Mouse (Mus musculus) intestine, embryonic 16.5 days (tissue): ENCODE measurements around the gene Zic5. TPM values are rescaled to one million over a fixed set of nuclear protein-coding genes. Genes with fewer than 3 reads are reported as not detected.

ENCODE experiments used
- ATAC-seq: fragments of 200-750 bp; cut with Nextera tagmentation; 2 replicates; pipeline ENCODE4 v1.8.0; 2017; ENCODE audit warnings: moderate TSS enrichment, moderate library complexity
- H3K27ac ChIP-seq: fragments of 300-500 bp; sonication (generic); 2 replicates; pipeline ENCODE4 v1.5.1; 2014; ENCODE audit warnings: mild to moderate bottlenecking, low read length
- H3K27me3 ChIP-seq: fragments of 300-500 bp; sonication (generic); replicated peaks from 2 replicates; pipeline ENCODE4 v1.6.1; 2014; ENCODE audit warnings: low read length, control low read depth, mixed read lengths; ENCODE audit not compliant: control insufficient read depth, insufficient read depth
- H3K36me3 ChIP-seq: fragments of 300-500 bp; sonication (generic); 2 replicates; pipeline ENCODE4 v1.6.1; 2014; ENCODE audit warnings: low read length, control low read depth; ENCODE audit not compliant: control insufficient read depth, insufficient read depth
- H3K4me1 ChIP-seq: fragments of 300-500 bp; sonication (generic); 2 replicates; pipeline ENCODE4 v1.6.1; 2014; ENCODE audit warnings: low read length, control low read depth, mixed read lengths; ENCODE audit not compliant: control insufficient read depth, insufficient read depth
- H3K4me2 ChIP-seq: fragments of 300-500 bp; sonication (generic); 2 replicates; pipeline ENCODE4 v1.6.1; 2014; ENCODE audit warnings: low read depth, low read length, control low read depth
- H3K4me3 ChIP-seq: fragments of 300-500 bp; sonication (generic); 2 replicates; pipeline ENCODE4 v1.5.1; 2014; ENCODE audit warnings: mild to moderate bottlenecking, low read length
- H3K9ac ChIP-seq: fragments of 300-500 bp; sonication (generic); 2 replicates; pipeline ENCODE4 v1.6.1; 2014; ENCODE audit warnings: low read depth, low read length
- H3K9me3 ChIP-seq: fragments of 300-500 bp; sonication (generic); 2 replicates; pipeline ENCODE4 v1.6.1; 2016; ENCODE audit warnings: low read length, control low read depth; ENCODE audit not compliant: control insufficient read depth
- WGBS: fragments of 180-500 bp; shearing (Covaris S2); extraction: QIAGEN DNeasy Blood & Tissue Kit; methylation state at CpG from one replicate; pipeline ENCODE4 v1.1.7; 2014; 5-methylcytosine and 5-hydroxymethylcytosine counted together
- polyA plus RNA-seq: library from polyadenylated mRNA; unstranded; fragments of >200 nt; fragmentation: Nextera tagmentation; extraction: Ambion mirVana; gene quantifications from 2 replicates; pipeline ENCODE4 v1.2.1, GENCODE M21; 2015

Gene Zic5
- polyA plus RNA-seq, 1 experiment from 2014 or later = not detected

DNA sequence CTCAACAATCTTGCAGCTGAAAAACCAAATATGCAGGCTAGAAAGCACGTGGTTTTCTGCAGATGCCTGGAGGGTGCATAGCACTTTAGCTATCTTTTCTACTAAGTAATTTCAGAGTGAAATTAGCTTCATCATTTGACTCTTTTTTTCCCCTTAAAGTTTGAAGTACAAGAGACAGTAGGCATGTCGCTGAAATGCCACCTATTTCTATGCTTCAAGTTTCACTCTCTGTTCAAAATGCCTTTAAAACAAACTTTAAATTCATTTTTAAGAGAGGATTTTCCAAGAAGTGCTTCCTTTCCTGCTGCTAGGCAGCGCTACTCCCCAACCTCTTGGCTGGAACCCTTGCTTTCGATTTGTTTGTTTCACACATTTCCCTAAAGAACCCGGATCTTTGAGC, 23.6 kb upstream of the Zic5 start:
- Histone ChIP-seq H3K4me2 (no peak overlapping the region), H3K4me3 (no peak overlapping the region), H3K9ac (no peak overlapping the region), H3K36me3 (no peaks in the 10 kb centered on the region), H3K9me3 (no peaks in the 10 kb centered on the region), H3K4me1 (no peaks in the 10 kb centered on the region), H3K27me3 (peaks cover 45% of the 10 kb centered on the region), H3K27ac (no peak overlapping the region)
- ATAC-seq = no peak
- 1% methylated on average over 5 of the region's 5 CpGs for WGBS

DNA sequence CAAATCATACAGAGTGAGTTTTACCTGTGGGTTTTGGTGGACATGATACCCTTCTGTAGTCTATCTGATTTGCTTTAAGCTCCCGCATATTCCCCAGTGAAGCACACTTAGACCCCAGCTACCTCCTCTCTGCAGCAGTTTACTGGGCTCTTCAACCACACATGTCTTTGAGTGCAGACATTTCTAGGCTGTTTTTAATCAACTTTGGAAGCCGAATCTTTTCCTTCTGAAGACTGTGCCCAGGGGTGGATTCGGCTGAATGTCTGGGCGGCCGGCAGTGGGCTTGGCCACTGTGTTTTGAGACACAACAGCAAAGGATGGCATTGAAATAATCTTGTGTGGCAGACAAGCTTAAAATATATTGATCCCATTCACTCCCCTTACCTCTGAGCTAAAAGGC, 21.9 kb upstream of the Zic5 start:
- WGBS = 7% methylated on average over 5 of the region's 5 CpGs
- Histone ChIP-seq H3K36me3 (no peaks in the 10 kb centered on the region), H3K4me1 (no peaks in the 10 kb centered on the region), H3K4me3 (no peak overlapping the region), H3K27ac (no peak overlapping the region), H3K9me3 (no peaks in the 10 kb centered on the region), H3K4me2 (no peak overlapping the region), H3K27me3 (peaks cover 59% of the 10 kb centered on the region), H3K9ac (no peak overlapping the region)
- ATAC-seq = no peak

DNA sequence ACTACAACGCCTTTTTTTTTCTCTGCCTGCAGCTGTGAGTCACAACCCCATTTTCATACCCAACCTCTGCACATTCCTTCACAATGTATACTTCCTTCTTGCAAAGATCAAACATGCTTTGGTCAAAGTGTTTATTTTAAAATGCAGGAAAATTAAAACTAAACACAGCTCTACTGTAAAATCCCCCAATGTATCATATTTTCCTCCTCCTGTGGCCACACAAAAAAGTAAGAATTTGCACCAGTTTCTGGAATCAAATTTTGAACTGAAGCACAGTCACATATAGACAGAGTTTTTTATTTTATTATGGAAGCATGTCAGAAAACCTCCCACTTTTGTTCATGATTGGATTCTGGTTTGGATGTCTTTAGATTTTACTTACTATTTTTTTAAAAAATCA, 21.1 kb upstream of the Zic5 start:
- H3K9ac ChIP-seq = no peak overlapping the region
- WGBS = 16% methylated on average over 1 of the region's 1 CpGs
- no peak overlapping the region for H3K4me3 ChIP-seq
- H3K4me2 ChIP-seq = no peak overlapping the region
- no peak for ATAC-seq
- H3K27ac ChIP-seq = no peak overlapping the region
- no peaks in the 10 kb centered on the region for H3K36me3 ChIP-seq
- no peaks in the 10 kb centered on the region for H3K4me1 ChIP-seq
- H3K27me3 ChIP-seq = peaks cover 65% of the 10 kb centered on the region
- no peaks in the 10 kb centered on the region for H3K9me3 ChIP-seq

DNA sequence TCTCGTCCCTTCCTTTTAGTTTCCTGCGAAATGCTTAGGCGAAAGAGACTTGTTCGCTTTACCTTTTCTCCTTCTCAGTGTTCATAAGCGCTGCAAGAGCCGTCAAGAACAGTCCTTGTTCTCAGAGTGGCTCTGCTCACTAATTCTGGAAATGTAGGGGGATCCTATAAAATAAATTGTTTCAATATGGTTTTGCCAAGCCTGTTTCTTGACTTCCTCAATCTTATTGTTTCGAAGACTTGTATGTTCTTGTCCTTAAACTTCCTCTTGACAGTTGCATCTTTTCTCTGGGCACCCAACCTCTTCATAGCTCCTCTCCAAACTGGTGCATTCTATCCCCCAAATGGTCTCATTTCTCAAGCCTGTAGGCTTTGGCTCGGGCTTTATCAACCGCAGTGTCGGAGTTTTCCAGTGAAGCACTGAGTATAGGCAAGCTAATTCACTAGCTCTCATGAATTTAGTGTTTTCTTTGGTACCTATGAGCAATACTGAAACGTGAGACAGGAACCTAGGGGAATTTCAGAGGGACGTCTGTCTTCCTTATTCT, 20.2 kb upstream of the Zic5 start:
- H3K4me1 ChIP-seq = no peaks in the 10 kb centered on the region
- no peaks in the 10 kb centered on the region for H3K9me3 ChIP-seq
- no peak overlapping the region for H3K4me3 ChIP-seq
- no peak overlapping the region for H3K9ac ChIP-seq
- H3K4me2 ChIP-seq = no peak overlapping the region
- 4% methylated on average over 12 of the region's 12 CpGs for WGBS
- ATAC-seq = no peak
- H3K27me3 ChIP-seq = peaks cover 65% of the 10 kb centered on the region
- H3K27ac ChIP-seq = no peak overlapping the region
- no peaks in the 10 kb centered on the region for H3K36me3 ChIP-seq

DNA sequence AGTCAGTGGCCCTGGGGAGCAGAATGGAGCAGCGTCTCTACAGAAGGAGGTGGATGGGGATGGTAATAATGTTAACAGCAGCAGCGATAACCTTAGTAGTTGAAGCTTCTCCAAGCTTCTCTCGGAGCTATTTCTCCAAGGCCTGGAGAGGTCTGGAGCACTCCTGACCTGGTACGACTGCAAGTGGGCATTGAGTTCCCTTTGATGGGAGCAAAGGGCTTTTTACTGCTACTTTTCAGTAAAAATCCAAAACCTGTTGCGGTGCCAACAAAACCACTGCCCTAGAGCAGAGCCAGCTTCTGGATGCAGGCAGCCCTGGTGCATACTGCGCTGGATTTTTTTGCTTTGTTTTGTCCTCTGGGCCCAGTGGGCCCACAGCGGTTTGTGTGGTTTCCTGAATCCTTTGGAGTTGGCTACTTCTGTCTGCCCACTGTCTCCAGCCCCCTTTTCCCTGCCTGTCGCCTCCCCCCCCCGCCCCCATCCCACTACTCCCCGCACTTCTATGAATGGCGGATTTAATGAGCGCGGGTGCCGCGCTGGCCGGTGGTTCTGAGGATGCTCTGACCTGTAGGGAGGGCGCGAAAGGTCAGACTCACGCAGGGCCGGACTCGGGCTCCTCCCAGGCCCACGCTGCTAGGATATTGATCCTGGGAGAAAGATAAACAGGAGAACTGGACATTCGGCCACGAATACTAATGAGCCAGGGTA, 19.5 kb upstream of the Zic5 start:
- whole genome bisulfite sequencing = 2% methylated on average over 23 of the region's 24 CpGs
- no peak for ATAC-seq
- H3K27ac ChIP-seq = no peak overlapping the region
- no peak overlapping the region for H3K9ac ChIP-seq
- H3K36me3 ChIP-seq = no peaks in the 10 kb centered on the region
- no peak overlapping the region for H3K4me3 ChIP-seq
- no peaks in the 10 kb centered on the region for H3K4me1 ChIP-seq
- H3K4me2 ChIP-seq = no peak overlapping the region
- peaks cover 64% of the 10 kb centered on the region for H3K27me3 ChIP-seq
- H3K9me3 ChIP-seq = no peaks in the 10 kb centered on the region

DNA sequence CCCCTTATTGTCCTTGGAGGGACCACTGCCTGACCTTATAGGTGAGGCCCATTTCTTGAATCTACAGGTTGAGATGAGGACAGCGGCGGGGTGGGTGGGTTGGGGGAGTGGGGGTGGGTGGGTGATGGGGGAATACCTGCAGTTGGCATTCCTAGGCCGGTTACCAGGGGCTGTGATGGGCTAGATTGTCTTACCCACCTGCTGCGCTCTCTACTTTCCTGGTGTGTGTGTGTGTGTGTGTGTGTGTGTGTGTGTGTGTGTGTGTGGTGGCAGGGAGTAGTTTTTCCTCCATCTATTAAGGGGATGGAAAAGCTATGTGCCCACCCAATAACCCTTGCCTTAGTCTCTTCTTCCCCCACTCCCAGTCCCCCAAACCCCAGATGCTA, 19.0 kb upstream of the Zic5 start:
- H3K27ac ChIP-seq = no peak overlapping the region
- 0% methylated on average over 4 of the region's 4 CpGs for WGBS
- peaks cover 61% of the 10 kb centered on the region for H3K27me3 ChIP-seq
- ATAC-seq = no peak
- no peaks in the 10 kb centered on the region for H3K9me3 ChIP-seq
- H3K4me2 ChIP-seq = no peak overlapping the region
- H3K4me1 ChIP-seq = no peaks in the 10 kb centered on the region
- H3K36me3 ChIP-seq = no peaks in the 10 kb centered on the region
- no peak overlapping the region for H3K9ac ChIP-seq
- H3K4me3 ChIP-seq = no peak overlapping the region

DNA sequence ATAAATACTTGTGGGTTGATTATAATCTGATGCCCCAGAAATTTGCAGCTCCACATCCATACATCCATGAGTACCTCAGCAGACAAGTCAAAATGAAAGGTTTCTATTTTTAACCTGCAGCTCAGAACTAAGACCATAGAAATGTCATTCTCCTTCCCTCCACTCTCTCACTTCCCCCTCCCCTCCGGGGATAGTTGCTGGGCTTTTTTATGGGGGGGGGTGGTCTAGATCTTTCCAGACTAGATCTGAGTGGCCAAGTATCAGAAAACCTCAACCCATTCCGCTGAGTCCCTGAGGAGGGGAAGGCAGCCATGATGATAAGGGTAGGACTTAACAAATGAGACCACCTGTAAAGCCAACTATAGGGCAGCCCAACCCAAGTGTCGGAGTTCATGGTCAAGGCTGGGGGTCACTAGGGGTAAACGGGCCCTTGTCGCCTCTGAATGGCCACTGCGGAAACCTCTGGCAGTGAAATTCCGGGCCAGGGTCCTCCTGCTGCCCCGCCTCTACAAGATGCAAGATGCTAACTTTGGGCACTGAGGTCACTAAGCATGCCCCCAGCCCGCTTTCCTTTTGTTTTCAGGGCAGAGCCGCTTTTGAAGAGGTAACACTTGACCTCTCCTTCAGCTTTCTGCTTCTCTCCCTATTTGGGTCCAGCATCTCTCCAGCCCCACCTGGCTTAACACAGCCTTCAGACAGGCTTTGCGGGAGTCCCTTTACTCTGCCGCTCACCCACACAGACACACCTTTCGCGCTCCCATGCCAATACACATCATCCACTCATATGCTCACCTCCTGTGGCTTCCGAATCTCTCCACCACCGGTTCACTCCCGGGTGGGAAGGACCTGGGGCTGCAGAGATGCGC, 18.3 kb upstream of the Zic5 start:
- 3% methylated on average over 18 of the region's 18 CpGs for WGBS
- H3K9me3 ChIP-seq = no peaks in the 10 kb centered on the region
- no peak overlapping the region for H3K27ac ChIP-seq
- H3K4me2 ChIP-seq = no peak overlapping the region
- no peaks in the 10 kb centered on the region for H3K36me3 ChIP-seq
- no peaks in the 10 kb centered on the region for H3K4me1 ChIP-seq
- H3K9ac ChIP-seq = no peak overlapping the region
- ATAC-seq = no peak
- peaks cover 64% of the 10 kb centered on the region for H3K27me3 ChIP-seq
- H3K4me3 ChIP-seq = no peak overlapping the region

DNA sequence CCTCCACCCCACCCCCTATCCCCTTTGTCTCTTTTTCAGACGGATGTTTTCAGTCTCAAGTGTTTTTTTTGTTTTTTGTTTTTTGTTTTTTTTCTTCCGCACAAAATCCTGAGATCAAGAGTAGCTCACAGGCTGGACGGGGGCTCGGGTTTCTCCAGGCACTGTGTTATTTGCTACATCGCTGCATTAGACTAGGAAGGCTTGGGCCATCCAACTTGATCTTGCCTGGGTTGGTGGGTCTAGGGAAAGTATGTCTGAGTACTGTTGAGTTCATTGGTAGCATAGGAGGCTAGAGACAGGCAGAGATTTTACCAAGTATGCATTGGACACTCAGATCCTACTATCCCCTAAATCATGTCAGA, 17.5 kb upstream of the Zic5 start:
- no peaks in the 10 kb centered on the region for H3K9me3 ChIP-seq
- H3K36me3 ChIP-seq = no peaks in the 10 kb centered on the region
- no peak overlapping the region for H3K9ac ChIP-seq
- WGBS = 6% methylated on average over 5 of the region's 5 CpGs
- peaks cover 72% of the 10 kb centered on the region for H3K27me3 ChIP-seq
- H3K27ac ChIP-seq = no peak overlapping the region
- no peak for ATAC-seq
- no peak overlapping the region for H3K4me3 ChIP-seq
- H3K4me1 ChIP-seq = no peaks in the 10 kb centered on the region
- H3K4me2 ChIP-seq = no peak overlapping the region

DNA sequence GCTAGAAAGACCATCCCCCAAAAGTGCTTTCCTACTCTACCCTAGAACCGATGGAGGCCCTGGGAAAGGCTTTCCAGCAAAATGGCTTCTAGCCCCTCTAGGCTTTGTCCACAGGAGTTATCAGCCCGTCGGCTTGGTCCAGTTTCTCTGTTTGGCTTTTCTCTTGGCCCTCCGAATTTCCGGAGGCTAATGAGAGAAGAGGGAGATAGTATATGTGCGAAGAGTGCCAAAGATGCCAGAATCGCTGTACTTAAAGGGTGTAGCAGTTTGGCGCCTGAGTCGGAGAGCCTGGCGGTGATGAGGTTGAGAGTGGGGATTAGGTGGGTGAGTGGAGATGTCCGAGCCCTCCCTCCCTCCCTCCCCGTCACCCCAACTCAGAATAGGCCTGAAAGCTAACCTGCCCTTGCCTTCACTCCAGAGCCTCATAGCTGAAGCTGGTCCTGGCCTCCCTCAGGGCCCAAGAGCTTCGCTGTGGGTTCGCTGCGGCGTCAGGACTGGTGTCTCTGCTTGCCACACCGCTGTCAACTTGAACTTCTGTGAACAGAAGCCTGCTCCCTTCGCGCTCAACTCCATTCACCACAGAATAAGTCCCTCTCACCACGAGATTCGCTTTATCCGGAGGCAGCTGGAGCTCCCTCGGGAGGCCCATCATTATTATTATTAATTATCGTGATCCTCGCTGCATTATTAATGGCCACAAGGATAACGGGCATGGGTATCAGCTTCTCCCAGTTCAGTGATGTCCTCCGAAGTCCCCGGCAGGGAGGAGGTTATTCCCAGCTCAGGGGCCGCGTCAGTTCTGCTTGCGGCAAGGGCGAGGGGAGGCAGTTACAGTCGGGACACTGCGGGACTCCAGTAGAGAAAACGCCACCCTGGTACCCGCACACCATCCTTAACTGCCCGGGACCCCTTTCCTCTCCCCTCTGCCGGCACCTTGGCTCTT, 16.9 kb upstream of the Zic5 start:
- Histone ChIP-seq H3K36me3 (no peaks in the 10 kb centered on the region), H3K9ac (no peak overlapping the region), H3K4me2 (no peak overlapping the region), H3K27ac (no peak overlapping the region), H3K4me1 (no peaks in the 10 kb centered on the region), H3K9me3 (no peaks in the 10 kb centered on the region), H3K4me3 (no peak overlapping the region), H3K27me3 (peaks cover 75% of the 10 kb centered on the region)
- WGBS = 2% methylated on average over 38 of the region's 38 CpGs
- no peak for ATAC-seq
